Mouse (Mus musculus): ENCODE measurements around the gene Fmnl1.

DNA sequence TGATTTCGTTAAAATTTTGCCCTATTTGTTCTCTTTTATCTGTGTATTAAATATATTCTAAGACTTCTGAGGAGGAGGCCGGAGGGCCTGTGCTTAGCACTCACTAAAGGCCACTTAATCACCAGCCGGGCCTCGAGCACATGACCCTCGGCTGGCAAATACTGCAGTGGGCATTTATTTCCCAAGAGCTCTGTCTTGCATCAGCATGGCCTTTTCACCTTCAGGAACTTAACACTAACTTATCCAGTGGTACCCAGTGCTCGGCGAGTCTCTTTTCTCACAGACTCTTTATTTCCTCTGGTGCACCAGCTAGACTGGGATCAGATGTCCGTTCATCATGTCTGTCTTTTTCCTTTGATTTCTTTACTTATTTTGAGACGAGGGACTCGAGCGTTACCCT lies 10.2 kb upstream of the Fmnl1 start:
- TF ChIP-seq POLR2A (IDR thresholded peaks at IDR 0.05; ENCODE audit: control insufficient read depth, extremely low read depth, insufficient read depth, low read length, poor library complexity): no peak
- no peak for TF ChIP-seq CTCF (IDR thresholded peaks at IDR 0.05; ENCODE audit: borderline replicate concordance, control insufficient read depth, extremely low read depth, insufficient read depth, low read length, poor library complexity)

Data from thymus, adult 2 months (tissue).